Mouse (Mus musculus) WW6 (cell line): ENCODE data around the gene Sec14l4.

Experiments
- DNase-seq: peaks from one replicate; pipeline ENCODE4 v3.0.0-alpha.2; 2013; ENCODE audit warnings: low read depth, low spot score

The Sec14l4 gene

DNA sequence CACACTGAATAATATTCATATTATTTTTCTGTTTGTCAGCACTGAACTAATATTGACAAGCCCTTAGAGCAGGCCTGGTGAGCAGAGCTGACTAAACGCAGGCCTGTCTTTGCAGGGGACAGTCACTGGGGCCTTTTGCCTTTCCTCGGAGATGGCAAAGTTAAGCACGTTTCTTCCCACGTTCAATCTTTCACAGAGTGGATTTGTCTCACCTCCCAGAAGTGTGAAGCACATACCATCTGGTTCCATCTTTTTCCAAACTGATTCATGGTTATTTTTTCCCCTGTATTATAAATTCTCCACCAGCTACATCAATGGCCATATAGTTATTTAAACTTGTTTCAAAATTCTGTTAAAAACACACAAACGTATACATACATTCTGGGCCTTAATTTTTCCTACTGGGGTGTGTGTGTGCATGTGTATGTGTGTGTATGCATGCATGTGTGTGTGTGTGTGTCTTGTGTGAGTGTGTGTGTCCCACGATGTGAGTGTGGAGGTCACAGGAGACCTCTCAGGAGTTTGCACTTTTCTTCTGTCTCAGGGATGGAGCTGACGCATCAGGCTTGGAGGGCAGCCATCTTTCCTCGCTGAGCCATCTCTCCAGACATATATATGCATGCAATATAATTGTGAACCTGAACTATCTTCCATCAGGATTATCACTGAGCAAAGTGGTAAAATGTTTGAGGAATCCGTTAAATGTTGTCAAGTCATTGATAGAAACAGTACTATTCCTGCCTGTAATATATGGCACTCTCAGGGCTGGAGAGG is 3.5 kb upstream of the Sec14l4 start:
- DNase-seq, result no peak

DNA sequence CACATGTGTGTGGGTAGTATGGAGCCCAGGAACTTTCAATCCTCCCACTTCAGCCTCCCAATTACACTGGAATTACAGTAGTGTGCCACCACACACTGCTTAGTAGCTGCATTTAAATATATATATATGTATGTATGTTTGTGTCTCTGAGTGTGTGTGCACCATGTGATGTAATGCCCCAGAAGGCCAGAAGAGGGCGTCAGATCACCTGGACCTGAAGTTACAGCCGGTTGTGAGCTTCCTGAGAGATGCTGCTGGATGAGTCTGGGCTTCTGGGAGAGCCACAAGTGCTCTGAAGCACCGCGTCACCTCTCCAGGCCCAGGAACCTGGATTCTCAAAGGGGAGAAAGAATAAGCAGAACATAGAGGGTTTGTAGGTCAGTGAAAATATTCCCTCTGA is 1.9 kb upstream of the Sec14l4 start:
- DNase-seq, result no peak

DNA sequence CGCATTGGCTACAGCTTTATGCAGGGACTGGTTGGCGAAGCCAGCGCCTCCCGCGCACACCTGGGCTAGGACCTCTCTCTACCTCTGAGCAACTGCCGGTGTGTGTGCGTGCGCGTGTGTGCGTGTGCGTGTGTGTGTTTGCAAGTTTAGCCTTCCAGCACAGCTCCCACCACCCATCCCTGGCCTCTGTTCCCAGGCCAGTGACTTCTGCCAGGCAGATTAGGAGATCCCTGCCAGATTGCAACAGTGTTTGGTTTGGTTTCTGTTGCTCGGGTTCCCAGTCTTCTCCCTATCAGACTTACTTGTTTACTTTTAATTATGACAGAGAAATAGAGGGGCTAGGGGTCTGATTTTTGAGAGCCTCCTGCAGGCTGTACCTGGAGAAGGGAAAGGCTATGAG is 699 bp downstream of the Sec14l4 start:
- DNase-seq, result no peak

DNA sequence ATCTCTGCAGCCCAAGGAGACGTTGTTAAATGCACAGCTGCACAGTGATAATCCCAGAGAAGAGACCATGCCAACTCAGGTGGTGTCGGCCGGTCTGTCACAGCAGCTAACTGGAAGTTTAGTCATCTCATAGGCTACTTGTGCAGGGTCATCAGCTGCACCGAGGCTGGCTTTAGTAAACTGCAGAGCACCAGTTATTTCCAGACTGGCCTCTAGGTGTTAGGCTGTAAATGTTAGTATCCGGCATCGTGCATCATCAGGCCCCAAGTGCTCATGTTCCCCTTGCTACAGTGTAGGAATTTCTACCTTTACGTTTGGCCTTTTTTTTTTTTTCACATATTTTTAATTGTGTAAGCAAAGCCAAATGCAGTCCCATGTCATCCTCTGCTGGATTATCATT is 2.2 kb downstream of the Sec14l4 start:
- DNase-seq, result no peak

DNA sequence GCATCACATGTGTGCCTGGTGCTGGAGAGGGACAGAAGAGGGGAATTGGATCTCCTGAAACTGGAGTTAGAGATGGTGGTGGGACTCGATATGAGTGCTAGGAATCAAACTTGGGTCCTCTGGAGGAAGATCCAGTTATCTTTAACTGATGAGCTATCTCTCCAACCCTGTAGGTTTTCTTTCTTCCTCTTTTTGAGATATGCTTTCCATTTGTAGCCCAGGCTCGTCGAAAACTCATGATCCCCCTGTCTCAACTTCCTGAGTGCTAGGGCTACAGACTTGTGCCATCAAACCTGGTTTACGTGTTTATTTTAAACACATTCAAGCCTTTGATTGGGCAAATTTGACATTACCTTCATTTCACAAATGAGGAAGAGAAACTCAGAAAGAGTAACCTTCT is 2.9 kb downstream of the Sec14l4 start:
- no peak for DNase-seq

DNA sequence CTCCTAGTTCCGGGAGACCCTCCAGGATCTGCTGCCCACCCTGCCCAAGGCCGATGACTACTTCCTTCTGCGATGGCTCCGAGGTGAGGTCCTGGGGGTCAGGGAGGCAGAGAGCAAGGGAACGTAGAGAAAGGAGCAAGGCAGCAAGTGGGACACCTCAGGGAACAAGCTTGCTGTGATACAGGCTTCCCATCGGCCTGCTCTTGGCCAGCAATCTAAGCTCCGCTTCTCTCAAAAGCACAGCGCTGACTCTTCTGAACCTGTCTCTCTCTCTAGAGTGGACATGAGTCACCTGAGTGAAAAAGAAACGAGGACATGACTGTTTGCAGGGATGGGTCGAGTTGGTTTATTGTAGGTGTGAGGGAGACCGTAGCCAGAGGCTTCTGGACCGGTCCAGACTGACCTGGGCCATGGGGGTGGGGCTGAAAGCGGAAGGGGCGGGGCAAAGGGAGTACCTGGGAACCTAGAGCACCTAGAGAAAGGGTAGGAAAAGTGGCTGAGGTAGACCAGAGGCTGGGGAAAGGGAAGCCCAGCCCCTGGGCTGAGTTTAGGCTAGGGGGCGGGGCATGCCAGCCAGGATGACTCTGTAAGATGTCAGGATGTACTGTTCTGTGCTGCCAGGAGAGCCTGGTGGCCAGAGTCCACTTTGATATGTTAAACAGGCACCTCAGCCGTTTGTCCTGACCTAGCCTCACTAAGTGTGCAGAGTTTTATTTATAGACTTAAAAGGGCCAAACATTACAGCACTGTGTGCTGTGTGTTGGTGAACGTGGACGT is 4.0 kb downstream of the Sec14l4 start:
- DNase-seq, result peak; percentile 58

DNA sequence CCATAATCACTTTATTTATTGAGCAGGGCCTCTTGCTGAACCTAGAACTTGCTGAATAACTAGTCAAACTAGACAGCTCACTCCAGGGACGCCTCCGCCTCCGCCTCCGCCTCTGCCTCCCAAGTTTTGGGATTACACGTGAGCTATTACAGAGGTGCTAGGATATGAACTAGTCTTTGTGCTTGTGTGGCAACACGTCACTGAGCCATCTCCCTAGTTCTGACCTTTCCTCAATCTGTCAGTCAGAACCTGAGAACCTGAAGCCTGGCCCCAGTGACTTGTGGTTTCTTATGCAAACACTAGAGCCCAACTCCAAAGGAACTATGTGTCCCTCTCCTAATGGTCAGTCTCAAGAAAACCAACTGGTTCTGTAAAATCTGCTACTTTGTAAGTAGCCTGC is 4.7 kb downstream of the Sec14l4 start:
- DNase-seq, result no peak

DNA sequence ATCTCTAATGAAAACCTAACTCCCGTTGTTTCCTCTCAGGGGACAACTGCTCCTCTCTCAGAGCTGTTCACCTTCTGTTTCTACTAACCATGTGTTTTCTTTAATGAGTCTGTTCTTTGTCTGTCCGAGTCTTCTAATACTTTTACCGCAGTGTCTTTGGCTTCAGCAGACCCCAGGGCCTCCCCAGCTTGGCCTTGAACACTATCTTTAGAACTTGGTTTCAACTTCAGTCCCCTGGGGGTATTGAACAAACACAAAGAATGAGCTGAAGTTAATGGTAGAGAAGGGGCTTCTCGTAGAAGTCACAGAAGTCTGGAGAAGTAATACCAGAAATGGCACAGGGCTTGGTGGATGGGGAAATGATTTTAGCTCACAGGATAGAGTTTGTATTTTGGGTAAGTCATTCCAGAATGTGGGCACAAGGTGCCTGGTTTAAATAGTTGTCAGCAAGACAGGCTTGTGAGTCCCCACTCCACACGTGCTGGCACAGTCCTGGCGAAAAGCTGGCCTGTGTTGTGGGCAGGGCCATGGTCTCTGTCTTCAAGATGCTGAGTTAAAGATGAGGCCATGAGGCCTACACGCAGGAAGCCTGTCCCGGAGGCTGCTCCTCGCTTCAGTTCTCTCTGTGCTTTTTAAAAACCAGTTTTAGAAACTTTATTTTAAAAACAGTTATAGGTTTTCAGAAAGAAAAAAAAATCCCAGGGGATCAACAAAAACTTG is 5.3 kb downstream of the Sec14l4 start:
- DNase-seq, result no peak

DNA sequence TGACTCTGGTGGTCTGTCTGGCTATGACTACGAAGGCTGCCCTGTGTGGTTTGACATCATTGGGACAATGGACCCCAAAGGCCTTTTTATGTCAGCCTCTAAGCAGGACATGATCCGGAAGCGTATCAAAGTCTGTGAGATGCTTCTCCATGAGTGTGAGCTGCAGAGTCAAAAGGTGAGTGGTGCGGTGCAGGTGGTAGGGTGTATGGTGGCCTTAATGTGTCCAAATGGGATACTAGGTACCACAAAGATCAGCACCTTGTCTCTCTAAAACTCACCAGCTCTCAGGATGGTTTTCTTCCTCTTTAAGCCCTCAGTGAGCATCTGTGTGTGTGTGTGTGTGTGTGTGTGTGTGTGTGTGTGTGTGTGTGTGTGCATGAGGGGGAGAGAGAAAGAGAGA is 8.7 kb downstream of the Sec14l4 start:
- DNase-seq, result no peak

DNA sequence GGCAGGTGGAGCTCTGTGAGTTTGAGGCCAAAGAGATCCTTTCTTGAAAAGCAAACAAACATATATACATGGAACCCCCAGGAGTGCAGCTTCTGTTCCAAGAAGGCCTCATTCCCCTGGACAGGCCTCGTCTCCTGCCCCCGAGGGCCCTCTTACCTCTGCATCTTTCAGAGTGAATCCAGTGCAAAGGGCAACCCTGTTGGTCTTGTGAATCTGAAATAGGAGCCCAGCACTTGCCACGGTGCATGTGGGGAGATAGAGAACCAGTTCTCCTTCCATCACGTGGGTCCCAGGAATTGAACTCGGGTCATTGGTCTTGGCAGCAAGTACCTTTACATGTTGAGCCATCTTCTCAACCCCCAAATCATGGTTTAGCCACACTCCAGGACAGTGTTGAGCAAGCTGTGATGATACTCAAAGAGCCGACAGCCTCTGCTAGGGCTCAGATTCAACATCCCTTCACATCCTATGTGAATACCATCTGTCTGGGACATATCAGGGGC is 9.9 kb downstream of the Sec14l4 start:
- DNase-seq, result no peak

DNA sequence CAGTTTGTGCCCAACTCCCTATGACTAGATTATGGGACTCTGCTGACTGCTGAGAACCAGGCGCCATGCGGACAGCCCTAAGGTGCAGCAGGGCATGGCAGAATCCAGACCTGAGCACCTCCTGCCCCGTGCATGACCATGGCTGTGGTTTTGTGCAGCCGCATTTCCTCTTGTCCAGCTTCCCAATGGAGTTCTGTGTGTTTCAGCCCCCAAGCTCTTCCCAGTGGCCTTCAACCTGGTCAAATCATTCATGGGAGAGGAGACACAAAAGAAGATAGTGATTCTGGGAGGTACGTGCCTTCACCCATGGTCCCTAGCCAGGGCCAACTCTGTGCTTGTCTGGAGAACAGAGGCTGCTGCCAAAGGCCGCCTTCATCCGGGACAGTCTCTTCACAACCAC is 11.8 kb downstream of the Sec14l4 start:
- no peak for DNase-seq

DNA sequence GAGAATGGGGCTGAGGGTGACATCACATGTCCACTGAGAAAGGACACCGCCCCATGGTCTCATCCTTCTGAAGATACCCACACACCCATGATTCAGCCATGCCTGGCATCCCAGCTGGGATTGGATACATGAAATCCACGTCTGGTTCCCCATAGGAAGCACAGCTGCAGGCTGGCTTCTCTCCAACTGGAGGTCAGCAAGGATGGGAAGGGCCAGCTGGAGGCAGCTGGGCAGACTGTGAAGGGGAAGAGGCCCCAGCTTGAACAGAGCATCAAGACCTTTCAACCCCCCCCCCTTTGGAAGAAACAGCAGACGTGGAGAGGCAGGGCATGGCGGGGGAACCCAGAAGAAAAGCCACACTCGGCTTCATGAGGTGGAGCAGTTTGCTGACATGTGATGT is 15.3 kb downstream of the Sec14l4 start:
- no peak for DNase-seq

DNA sequence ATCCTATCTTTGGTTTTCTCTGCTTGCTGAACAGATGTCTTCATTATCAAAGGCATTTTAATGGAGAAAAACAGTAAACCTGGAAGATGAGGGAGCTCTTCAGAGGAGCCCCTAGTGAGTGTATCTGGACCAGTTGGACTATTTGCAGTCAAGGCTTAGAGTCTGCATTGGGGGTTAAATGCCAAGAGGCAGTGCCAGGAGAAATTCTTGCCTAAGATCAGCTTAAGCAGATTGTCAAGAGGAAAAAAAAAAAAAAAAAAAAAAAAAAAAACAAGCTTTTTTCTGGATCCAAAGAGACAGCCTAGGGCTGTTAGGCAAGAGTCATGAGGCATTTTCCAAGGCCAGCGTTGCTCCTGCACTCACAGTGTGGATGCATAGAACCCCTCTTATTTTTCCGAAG is 16.5 kb downstream of the Sec14l4 start:
- no peak for DNase-seq

DNA sequence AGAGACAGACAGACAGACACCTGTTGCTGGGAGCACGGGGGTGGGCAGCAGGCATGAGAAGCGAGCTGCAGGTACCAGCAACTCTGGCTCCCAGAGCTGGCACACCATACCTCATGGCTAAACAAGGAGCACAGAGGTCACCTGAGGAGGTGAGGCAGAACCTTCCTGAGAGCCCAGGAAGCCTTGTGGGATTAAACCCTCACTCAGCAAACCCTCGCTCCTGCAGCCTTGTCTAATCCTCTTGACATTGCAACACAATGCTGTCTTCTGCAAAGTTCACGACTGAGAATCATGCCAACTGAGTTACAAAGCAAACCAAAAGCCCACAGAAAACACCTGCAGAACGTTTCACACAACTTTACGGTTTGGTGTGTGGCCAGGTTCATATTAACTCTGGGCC is 17.2 kb downstream of the Sec14l4 start:
- DNase-seq, result no peak

DNA sequence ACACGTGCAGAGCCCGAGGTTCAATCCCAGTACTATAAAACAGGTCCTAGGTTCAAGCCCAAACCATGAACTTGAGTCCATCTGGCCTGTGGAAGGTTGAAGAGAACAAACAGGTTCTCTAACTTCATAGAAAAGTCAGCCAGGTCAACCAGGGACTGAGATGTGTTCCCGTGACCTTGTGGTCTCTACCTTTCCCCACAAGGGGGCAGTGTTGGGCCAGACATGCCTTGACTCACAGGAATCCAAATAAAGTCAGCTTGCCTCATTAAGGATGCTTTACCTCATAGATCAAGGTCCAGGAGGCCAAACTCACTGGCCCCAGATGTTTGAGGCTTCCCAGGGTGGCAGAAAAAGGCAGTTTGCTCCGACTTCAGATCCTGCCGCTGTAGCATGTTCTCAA is 22.3 kb downstream of the Sec14l4 start:
- DNase-seq, result peak; percentile 55

DNA sequence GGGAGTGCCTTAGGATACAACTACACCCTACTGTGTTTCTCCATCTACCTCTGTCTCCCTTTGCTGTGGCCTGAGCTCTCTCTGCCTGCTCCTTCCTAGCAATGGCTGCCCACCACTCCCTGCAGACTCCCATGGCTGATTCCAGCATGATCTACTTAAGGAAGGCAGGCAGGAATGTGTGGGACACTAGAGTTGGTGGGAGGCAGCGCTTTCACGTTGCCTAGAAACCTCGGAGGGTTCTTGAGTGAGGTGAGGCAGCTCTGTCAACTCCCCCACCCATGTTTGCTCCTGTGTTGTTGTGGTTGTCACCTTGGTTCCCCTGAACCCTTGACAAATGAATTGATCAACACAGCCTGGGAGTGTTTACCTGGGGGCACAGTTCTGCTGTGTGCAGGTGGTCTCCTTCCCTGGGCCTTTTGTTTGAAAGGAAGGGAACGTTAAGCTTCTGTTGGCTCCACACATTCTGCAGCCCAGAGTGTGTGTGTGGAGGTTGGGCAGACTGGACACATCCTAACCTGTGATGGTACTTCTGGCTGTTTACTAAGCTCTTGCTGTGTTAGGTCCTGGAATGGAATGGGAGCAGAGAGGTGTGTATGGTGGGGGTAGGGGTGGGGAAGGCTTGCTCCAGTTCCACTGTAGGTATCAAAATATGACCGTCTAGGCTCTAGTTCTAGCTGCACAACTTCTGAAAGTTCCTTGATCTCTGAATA is 29.8 kb downstream of the Sec14l4 start:
- DNase-seq, result no peak

DNA sequence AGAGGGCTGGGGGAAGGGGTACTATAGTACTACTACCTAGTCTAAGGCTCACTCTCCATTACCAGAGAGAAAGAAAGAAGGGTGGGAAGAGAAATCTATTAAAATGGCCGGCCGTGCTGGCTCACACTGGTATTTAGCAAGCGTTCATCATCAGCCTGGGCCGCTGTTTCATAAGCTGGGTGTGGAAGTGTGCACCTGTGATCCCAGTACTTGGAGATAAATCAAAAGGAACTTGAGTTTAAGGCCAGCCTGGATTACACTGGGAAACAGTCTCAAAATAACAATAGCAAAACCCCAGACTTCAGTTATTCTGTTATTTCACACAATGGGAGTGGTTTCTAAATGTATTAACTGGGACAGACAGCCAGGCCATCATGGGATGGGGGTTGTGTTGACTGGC is 31.3 kb downstream of the Sec14l4 start:
- DNase-seq, result no peak

DNA sequence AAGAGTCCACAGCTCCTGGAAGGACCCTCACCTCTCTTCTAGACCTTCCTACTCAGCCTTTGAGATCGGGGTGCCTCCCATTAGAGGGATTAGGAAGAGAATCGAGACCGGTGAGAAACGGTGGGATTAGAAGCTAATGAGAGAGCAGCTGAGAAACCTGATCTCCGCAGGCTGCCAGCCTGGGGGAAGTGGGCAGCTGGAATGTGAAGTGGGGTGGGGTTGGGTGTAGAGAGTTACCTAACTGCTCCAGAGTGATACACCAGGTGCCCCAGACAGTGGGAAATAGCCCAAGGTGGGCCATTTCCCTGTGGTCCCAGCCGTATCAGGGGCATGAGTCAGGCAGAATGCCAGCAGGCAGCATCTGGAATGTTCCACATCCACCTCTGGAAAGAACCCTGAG is 31.7 kb downstream of the Sec14l4 start:
- DNase-seq, result no peak

DNA sequence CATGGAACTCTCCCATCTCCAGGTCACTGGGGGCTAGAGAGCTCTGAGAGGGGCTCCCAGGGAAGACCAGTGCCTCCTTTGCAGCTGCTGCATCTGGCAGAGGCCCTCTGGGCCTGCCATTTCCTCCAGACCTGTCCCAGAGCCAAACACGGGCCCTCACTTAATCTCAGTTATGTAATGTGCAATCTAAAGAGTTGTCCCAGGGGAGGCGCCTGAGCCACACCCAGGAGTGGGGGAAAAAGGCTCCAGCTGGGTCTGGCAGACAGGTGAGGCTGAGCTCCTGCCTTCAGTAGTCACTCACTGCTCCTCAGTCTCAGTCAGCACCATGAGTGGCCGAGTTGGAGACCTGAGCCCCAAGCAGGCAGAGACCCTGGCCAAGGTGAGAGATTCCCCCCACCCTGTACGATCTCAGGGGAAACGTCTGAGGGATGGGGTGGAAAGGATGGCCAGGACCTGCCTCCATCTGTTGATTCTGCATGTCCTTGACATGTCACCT is 33.4 kb downstream of the Sec14l4 start, which contains the start of gene Sec14l3:
TSS of gene Sec14l3 (plus strand) at position 215 of the 496 bp plus-strand sequence.
- DNase-seq, result no peak

DNA sequence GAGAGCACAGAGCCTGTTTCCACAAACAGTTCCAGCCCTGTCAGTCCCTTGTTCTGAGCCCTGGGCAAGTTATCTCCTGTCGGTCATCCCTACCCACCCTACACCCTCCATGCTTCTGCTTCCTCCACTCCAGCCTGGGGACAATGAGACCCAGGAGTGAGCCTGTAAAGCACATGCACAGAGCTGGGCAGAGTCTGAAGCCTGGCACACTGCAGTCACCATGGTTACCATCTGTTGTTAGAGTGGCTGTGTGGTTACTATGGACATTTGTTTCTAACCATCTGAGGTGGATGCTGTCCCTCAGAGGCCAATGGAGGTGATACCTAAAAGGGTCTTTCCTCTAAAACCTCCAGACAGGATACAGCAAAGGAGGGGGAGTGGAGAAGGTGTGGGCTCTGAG is 38.4 kb downstream of the Sec14l4 start:
- DNase-seq, result no peak

DNA sequence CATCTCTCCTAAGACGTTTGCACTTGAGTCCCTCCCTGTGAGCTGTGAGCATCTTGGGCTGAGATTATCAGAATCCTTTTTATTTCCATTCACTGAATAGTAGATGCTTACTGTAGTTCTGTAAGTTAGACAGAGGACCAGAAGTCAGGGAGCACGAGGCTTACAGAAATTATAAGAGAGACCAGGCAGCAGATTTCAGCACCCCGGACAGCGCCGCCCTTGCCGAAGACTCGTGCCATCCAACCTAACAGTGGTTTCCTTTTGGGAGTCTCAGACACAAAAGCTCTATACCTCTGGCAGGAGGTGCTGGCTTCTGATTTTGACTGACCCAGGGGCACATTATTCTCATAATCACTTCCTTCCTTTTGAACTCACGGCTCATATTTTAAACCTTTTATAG is 45.4 kb downstream of the Sec14l4 start:
- DNase-seq, result no peak
